Mouse (Mus musculus) hematopoietic stem cell, adult 5-6 weeks (primary cell): Measurements from ENCODE around the gene Tmsb15l. TPM values are rescaled to one million over a fixed set of nuclear protein-coding genes. Genes with fewer than 3 reads are reported as not detected.

Source experiments
- ATAC-seq, 2 experiments: fragments of 125-278 bp in 1 of 2; replicated peaks in 1 of 2; 2 replicates each; pipeline ENCODE4 v1.8.0; 2016 to 2017; ENCODE audit warnings: inconsistent platforms in 2 of 2, mild to moderate bottlenecking in 2 of 2, moderate number of reproducible peaks in 2 of 2, low read depth in 1 of 2, moderate TSS enrichment in 1 of 2; ENCODE audit not compliant: low FRiP score in 2 of 2, poor library complexity in 2 of 2, severe bottlenecking in 2 of 2, insufficient read depth in 1 of 2, low TSS enrichment in 1 of 2
- total RNA-seq: library from RNA; stranded (forward); fragments of 172-1452, 232-1000 nt; gene quantifications from 2 replicates; pipeline ENCODE4 v1.2.3, GENCODE M21; 2017

Gene Tmsb15l
- total RNA-seq, 1 experiment from 2014 or later = 20.1 TPM

- ATAC-seq = no peak
Measured at GRCm38 (mm10) chrX:136925863-136926262, 50.8 kb downstream of the Tmsb15l start.

Other genes with a start within 250 kb of the Tmsb15l start
- gene Morf4l2, start 233.2 kb downstream of the Tmsb15l start, total RNA-seq = 464 and 594 TPM in 2 replicates
- not detected in 2 replicates for gene Glra4, start 196.7 kb downstream of the Tmsb15l start, total RNA-seq
- 3.4 and 3.6 TPM in 2 replicates for gene Plp1, start 154.2 kb downstream of the Tmsb15l start, total RNA-seq
- gene Rab9b, start 108.1 kb downstream of the Tmsb15l start, total RNA-seq = not detected in 2 replicates
- gene H2bfm, start 49.5 kb downstream of the Tmsb15l start, total RNA-seq = not detected in 2 replicates
- 6.4 and 14.5 TPM in 2 replicates for gene Tmsb15b2, start 1.4 kb downstream of the Tmsb15l start, total RNA-seq
- 13.9 and 18.6 TPM in 2 replicates for gene Tmsb15b1, start within 50 bp of the Tmsb15l start, total RNA-seq
- 2.3 and 2.6 TPM in 2 replicates for gene Zcchc18, start 16.3 kb upstream of the Tmsb15l start, total RNA-seq
- gene Slc25a53, start 61.4 kb upstream of the Tmsb15l start, total RNA-seq = 5.6 and 10.0 TPM in 2 replicates
- gene Fam199x, start 72.7 kb upstream of the Tmsb15l start, total RNA-seq = 16.5 and 20.0 TPM in 2 replicates
- gene Esx1, start 145.2 kb upstream of the Tmsb15l start, total RNA-seq = not detected in 2 replicates